Mouse (Mus musculus) small intestine, adult 2 months (tissue): ENCODE results near the gene C1qtnf1.

Experiments used
- CTCF ChIP-seq: fragments of 200-500 bp; IDR thresholded peaks from 2 replicates; pipeline ENCODE4 v1.5.1; 2012; ENCODE audit warnings: low read depth, mild to moderate bottlenecking, control low read depth, inconsistent platforms, low read length, moderate library complexity, mixed read lengths; ENCODE audit not compliant: insufficient replicate concordance, insufficient read length; ENCODE audit errors: extremely low read depth
- POLR2A ChIP-seq: fragments of 200-500 bp; IDR thresholded peaks from 2 replicates; pipeline ENCODE4 v1.6.1; 2012; ENCODE audit warnings: low read depth, mild to moderate bottlenecking, control low read depth, inconsistent platforms, low read length, moderate library complexity

- TF ChIP-seq CTCF (no peak), POLR2A (no peak)
These were observed 42.4 kb downstream of the C1qtnf1 start for GRCm38 (mm10) chr11:118470234-118470966.
